Mouse (Mus musculus) cerebellum, adult 18-20 months (tissue): ENCODE data around the gene Sec61b.

Experiments
- DNase-seq, 2 experiments: peaks; one replicate each; pipeline ENCODE4 v3.0.0; 2021

Gene Sec61b

GRCm38 (mm10) chr4:47491243-47491642 lies 16.8 kb downstream of the Sec61b start:
- DNase-seq = no peak

- no peak for DNase-seq
Observed at GRCm38 (mm10) chr4:47492311-47493086, 18.0 kb downstream of the Sec61b start.

- DNase-seq = no peak
Observed at GRCm38 (mm10) chr4:47493456-47493855, 19.0 kb downstream of the Sec61b start.

- no peak for DNase-seq
Observed at GRCm38 (mm10) chr4:47494137-47494536, 19.7 kb downstream of the Sec61b start.

GRCm38 (mm10) chr4:47494686-47495085 lies 20.2 kb downstream of the Sec61b start:
- DNase-seq = no peak

- DNase-seq = no peak
Observed at GRCm38 (mm10) chr4:47497811-47498385, 23.4 kb downstream of the Sec61b start.

- no peak for DNase-seq
Observed at GRCm38 (mm10) chr4:47499121-47499545, 24.7 kb downstream of the Sec61b start.

GRCm38 (mm10) chr4:47502546-47502971 lies 28.1 kb downstream of the Sec61b start:
- DNase-seq = peak; percentile 64 to 74

GRCm38 (mm10) chr4:47503045-47503444 lies 28.6 kb downstream of the Sec61b start:
- no peak for DNase-seq

- DNase-seq = no peak
Observed at GRCm38 (mm10) chr4:47504841-47505517, 30.5 kb downstream of the Sec61b start.

GRCm38 (mm10) chr4:47518551-47519181 lies 44.2 kb downstream of the Sec61b start:
- peak; percentile 47 to 55 for DNase-seq

- no peak for DNase-seq
Observed at GRCm38 (mm10) chr4:47520076-47520475, 45.6 kb downstream of the Sec61b start.

GRCm38 (mm10) chr4:47521884-47522605 lies 47.6 kb downstream of the Sec61b start:
- peak; percentile 19 to 29 for DNase-seq

GRCm38 (mm10) chr4:47529866-47530265 lies 55.4 kb downstream of the Sec61b start:
- no peak for DNase-seq
